ENCODE assay signal across 27 mouse cellular contexts in genomic region chr5:28940972-28941371, GRCm38 (mm10).
"Had no signal": no experiment of that assay in that cellular context is flagged by ENCODE, and none has a peak within 500 bp of the region (broad histone marks: within the 10 kb centered on the region; RNA-seq: fewer than 3 reads in every experiment).

No protein-coding gene starts in this region.

- H3K4me1 ChIP-seq: heart, embryonic 10.5 days; heart, embryonic 12.5 days; hindbrain, embryonic 10.5 days; intestine, embryonic 15.5 days; limb, embryonic 10.5 days; limb, embryonic 12.5 days; liver, embryonic 13.5 days had no signal

- H3K36me3 ChIP-seq: heart, embryonic 10.5 days; heart, embryonic 12.5 days; hindbrain, embryonic 10.5 days; hindbrain, embryonic 12.5 days; intestine, embryonic 15.5 days; limb, embryonic 10.5 days; limb, embryonic 12.5 days; liver, embryonic 13.5 days had no signal

- H3K9me3 ChIP-seq: heart, embryonic 10.5 days; heart, embryonic 12.5 days; hindbrain, embryonic 10.5 days; hindbrain, embryonic 12.5 days; intestine, embryonic 15.5 days; limb, embryonic 10.5 days; limb, embryonic 12.5 days; liver, embryonic 13.5 days had no signal

- H3K27me3 ChIP-seq: heart, embryonic 12.5 days; hindbrain, embryonic 12.5 days; intestine, embryonic 15.5 days; limb, embryonic 12.5 days; liver, embryonic 13.5 days had no signal

- ATAC-seq: hindbrain, embryonic 16.5 days; inflammation-experienced regulatory T-cells, adult 6 months; intestine, embryonic 15.5 days; intestine, postnatal 0 days had no signal

- DNase-seq: gastrocnemius, adult 2 months; gastrocnemius, postnatal 10 days; gastrocnemius, postnatal 25 days; heart, adult 18-20 months; heart, postnatal 10 days; heart, postnatal 4 days; kidney, adult 18-20 months; kidney, adult 8-10 months; kidney, postnatal 10 days; kidney, postnatal 25 days; kidney, postnatal 4 days; liver; liver, embryonic 13.5 days had no signal

- H3K4me3 ChIP-seq: gastrocnemius, adult 2 months; heart, embryonic 10.5 days; heart, embryonic 12.5 days; hindbrain, embryonic 10.5 days; hindbrain, embryonic 12.5 days; intestine, embryonic 15.5 days; layer of hippocampus, adult 2 months; left cerebral cortex, adult 2 months; limb, embryonic 10.5 days; limb, embryonic 12.5 days; liver, embryonic 13.5 days had no signal

- H3K9ac ChIP-seq: heart, embryonic 12.5 days; hindbrain, embryonic 12.5 days; hindbrain, embryonic 14.5 days; intestine, embryonic 15.5 days; limb, embryonic 12.5 days; liver, embryonic 13.5 days had no signal

- H3K4me2 ChIP-seq: heart, embryonic 12.5 days; hindbrain, embryonic 12.5 days; hindbrain, embryonic 14.5 days; intestine, embryonic 15.5 days; limb, embryonic 12.5 days; liver, embryonic 11.5 days; liver, embryonic 13.5 days had no signal

- H3K27ac ChIP-seq: gastrocnemius, adult 2 months; heart, embryonic 10.5 days; hindbrain, embryonic 10.5 days; hindbrain, embryonic 12.5 days; hindbrain, embryonic 14.5 days; intestine, embryonic 15.5 days; layer of hippocampus, adult 2 months; left cerebral cortex, adult 2 months; limb, embryonic 10.5 days; limb, embryonic 12.5 days; liver, embryonic 13.5 days had no signal
